Mouse (Mus musculus) CD4-positive, CD25-positive, alpha-beta regulatory T cell, adult 4 months (primary cell): ENCODE measurements around the gene Ifna6. TPM values are rescaled to one million over a fixed set of nuclear protein-coding genes. Genes with fewer than 3 reads are reported as not detected.

Experiments
- ATAC-seq: one replicate; pipeline ENCODE4 v1.8.0; 2017
- polyA plus RNA-seq, 2 experiments: library from polyadenylated mRNA; unstranded; fragments of 100-300 nt; shearing (Covaris generic); gene quantifications; one replicate each; pipeline ENCODE4 v1.2.1; 2017

Ifna6 gene
- polyA plus RNA-seq, 2 experiments from 2014 or later = not detected

GRCm38 (mm10) chr4:88849698-88850097 lies 22.5 kb downstream of the Ifna6 start, which contains the start of gene Ifna1:
Ifna1 (plus strand) TSS chr4:88850087.
- no peak for ATAC-seq

DNA sequence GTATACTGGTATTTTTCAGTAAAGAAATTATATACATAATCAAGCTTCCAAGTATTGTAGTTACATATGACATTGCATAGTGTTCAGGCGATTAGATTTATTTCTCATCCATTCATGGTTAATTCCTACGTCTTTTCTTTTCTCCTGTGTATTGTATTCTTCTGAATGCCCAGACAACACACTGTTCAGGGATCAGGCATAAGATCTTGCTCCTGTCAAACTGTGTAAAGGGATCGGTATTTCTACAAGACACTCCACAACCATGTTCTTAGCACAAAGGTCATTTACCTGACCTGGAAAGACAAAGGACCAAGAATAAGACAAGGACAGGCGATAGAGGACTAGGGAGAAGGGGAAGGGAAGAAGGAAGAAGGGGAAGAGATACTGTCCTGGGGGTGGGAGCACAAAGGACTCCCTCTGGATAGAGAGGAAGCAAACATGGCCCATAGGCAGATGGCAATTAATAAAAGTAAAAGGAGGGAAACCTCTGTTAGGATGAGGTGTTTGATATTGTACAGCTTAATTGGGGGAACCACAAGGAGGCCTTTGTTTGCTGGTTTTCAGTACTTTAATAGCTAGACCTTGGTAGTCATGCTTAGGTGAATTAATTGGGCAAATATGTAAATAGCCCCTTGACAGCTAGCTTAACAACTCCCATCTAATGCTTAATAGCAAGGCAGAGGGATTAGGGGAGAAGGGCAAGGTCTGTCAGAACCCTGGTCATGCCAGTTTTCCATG lies 24.0 kb downstream of the Ifna6 start:
- no peak for ATAC-seq

- ATAC-seq = no peak
Observed at GRCm38 (mm10) chr4:88859214-88859613, 32.0 kb downstream of the Ifna6 start.

DNA sequence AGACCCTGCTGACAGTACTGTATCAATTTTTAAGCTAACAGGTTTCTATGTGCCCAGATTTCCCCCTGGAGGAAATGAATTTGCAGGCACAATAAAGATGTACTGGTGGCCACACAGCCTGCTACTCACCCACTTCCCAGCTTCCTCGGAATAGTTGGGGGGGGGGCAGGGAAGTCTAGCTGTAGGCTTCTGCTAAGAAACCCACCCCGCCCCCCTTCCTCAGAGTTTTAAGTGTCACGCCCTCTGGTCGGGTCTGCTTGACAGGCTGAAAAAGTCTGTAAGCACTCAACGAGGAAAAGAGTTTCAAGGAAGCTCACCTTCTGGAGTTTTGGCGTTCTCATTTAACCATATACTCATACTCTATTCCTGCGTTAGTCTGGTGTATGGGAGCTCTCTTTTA lies 36.1 kb downstream of the Ifna6 start:
- no peak for ATAC-seq

DNA sequence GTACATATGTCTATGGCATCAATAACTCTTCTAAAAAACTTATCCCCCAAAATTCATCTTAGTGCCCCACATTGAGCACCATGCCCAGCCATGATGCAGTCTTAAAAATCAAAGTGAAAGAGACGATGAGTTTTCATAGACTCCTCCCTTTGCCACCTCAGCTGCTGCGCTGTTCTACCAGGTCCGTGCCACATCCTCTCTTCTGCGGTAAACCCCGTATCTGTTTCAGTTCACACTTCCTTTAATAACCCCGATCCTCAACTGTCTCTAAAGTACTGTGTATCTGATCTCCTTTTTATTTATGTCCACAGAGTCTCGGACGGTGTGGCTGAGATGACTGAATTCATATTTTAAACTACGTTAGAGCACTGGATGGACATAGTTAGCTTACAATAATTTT lies 37.4 kb downstream of the Ifna6 start:
- peak; percentile 85 for ATAC-seq

GRCm38 (mm10) chr4:88865011-88865569 lies 37.9 kb downstream of the Ifna6 start:
- ATAC-seq = peak; percentile 3

DNA sequence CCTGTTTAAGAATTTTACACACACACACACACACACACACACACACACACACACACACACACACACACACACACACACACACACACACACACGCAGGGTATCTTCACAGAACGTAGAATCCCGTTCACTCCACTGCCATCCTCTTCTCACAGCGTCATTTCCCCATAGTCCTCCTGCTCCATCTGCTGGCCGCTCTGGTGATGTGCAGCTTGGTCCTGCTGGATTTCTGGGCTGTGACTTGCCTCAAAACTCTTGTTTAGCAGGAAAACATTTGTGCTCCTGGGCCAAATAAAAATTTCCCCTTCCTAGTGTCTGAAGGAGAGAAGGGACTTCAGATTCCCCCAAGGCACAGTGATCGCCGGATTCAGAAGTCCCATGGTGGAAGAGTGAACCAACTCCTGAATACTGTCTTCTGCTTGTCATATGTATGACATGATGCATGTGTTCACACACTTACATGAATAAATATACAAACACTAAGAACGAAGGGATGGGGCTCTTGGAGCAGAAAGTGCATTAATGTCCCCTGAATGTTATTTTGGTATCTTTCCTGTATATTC lies 40.2 kb downstream of the Ifna6 start:
- peak; percentile 60 for ATAC-seq

DNA sequence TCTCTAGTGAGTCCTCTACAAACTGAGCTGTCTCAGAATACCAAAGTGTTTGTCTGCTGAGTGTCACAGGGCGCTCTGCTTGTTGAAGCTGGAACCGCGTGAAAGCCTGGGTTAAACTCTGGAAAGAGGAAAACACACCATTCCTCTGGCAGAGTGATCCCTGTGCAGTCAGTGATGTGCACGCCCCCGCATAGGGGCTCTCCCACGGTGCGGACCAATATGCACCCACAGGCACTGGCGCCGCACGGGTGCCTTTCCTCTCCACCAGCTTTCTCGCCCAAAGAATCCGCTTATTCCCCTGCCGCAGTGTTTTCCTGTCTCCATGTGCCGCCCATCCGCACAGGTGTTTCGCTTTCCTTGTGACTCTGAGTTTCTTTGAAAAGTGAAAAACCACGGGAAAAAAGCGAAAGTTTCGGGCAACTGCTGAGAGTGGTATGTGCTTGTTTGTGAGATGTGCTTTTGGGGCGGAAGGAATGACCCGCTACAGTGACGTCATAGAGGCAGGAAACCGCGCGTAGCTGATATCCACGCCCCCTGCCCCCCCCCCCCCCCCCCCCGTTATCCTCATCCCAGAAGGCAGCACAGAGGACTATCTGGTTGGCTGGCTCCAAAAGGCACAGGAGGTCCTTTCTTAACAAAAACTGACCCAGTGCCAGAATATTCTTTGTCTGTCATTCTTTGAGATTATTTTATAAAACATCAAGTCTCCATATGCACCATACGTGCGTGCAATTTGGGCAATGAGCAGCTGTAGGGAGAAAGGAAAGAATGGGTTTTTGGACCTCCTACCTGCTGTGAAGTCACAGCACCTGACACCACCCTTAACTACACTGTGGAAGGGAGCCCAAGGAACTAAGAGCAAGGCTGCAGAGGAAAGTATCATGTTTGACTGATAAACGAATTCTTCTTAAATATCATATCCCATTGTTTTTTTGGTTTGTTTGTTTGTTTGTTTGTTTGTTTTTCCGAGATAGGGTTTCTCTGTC lies 41.0 kb downstream of the Ifna6 start:
- ATAC-seq = peak; percentile 58

DNA sequence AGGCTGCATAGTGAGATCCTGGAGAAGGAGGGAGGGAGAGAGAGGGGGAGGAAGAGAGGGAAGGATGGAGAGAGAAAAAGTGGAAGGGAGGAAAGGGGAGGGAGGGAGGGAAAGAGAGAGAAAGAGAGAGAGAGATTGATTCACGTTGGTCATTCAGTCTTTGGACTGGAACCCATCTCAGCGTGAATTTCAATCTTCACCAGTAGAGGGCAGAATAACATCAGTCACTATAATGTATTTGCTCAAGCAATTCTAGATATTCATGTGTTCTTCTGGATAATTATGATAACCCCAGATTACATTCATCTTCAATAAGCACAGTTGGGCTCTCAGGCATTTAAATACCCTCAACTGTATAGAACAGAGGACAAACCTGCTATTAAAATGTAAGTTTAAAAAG lies 45.5 kb downstream of the Ifna6 start:
- no peak for ATAC-seq

- ATAC-seq = peak; percentile 31
Observed at GRCm38 (mm10) chr4:88875435-88876095, 48.3 kb downstream of the Ifna6 start.

DNA sequence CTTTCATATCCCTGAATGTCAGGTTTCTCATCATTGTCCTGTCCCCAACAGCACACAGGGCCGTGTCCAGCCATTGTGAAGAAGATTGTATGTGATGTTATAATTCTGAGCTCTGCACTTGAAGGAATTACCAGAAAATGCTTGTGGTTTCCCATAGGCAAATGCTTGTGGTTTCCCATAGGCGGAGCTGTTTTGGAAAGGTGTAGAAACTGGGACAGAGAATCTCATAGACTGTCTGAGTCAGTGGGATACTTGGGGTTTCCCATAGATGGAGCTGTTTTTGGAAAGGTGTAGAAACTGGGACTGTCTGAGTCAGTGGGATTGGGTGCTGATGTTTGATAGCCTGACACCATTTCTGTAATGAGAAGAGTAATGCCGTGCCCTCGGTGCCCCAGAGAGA lies 49.3 kb downstream of the Ifna6 start:
- no peak for ATAC-seq

Other genes with a start within 250 kb of the Ifna6 start
- gene Ifna9, start 235.0 kb upstream of the Ifna6 start, polyA plus RNA-seq = not detected
- gene Ifna12, start 224.0 kb upstream of the Ifna6 start, polyA plus RNA-seq = not detected
- gene C87499, start 193.0 kb upstream of the Ifna6 start, polyA plus RNA-seq = not detected
- gene Ifna13, start 183.0 kb upstream of the Ifna6 start, polyA plus RNA-seq = under 1 TPM in 1 of 2 experiments, not detected in 1; 0.40 TPM
- gene Ifna16, start 150.5 kb upstream of the Ifna6 start, polyA plus RNA-seq = not detected
- not detected for gene Ifna2, start 143.5 kb upstream of the Ifna6 start, polyA plus RNA-seq
- gene Ifnab, start 136.1 kb upstream of the Ifna6 start, polyA plus RNA-seq = not detected
- not detected for gene Gm26566, start 105.6 kb upstream of the Ifna6 start, polyA plus RNA-seq
- 10 to 100 TPM; 27.3 to 43.0 TPM for gene Klhl9, start 105.0 kb upstream of the Ifna6 start, polyA plus RNA-seq
- gene Gm13271, start 72.5 kb upstream of the Ifna6 start, polyA plus RNA-seq = not detected
- gene Gm13283, start 67.3 kb upstream of the Ifna6 start, polyA plus RNA-seq = under 1 TPM in 1 of 2 experiments, not detected in 1; 0.28 TPM
- gene Gm13290, start 53.6 kb upstream of the Ifna6 start, polyA plus RNA-seq = not detected
- not detected for gene Gm13289, start 50.5 kb upstream of the Ifna6 start, polyA plus RNA-seq
- gene Gm13272, start 47.6 kb upstream of the Ifna6 start, polyA plus RNA-seq = not detected
- under 1 TPM in 1 of 2 experiments, not detected in 1; 0.79 TPM for gene Ifnz, start 45.3 kb upstream of the Ifna6 start, polyA plus RNA-seq
- gene Gm13276, start 41.7 kb upstream of the Ifna6 start, polyA plus RNA-seq = not detected
- gene Gm13277, start 38.8 kb upstream of the Ifna6 start, polyA plus RNA-seq = not detected
- gene Gm13278, start 35.9 kb upstream of the Ifna6 start, polyA plus RNA-seq = not detected
- not detected for gene Gm13275, start 32.9 kb upstream of the Ifna6 start, polyA plus RNA-seq
- gene Gm13279, start 30.0 kb upstream of the Ifna6 start, polyA plus RNA-seq = not detected
- not detected for gene Gm13285, start 27.8 kb upstream of the Ifna6 start, polyA plus RNA-seq
- not detected for gene Gm13287, start 24.2 kb upstream of the Ifna6 start, polyA plus RNA-seq
- not detected for gene Gm13288, start 21.9 kb upstream of the Ifna6 start, polyA plus RNA-seq
- not detected for gene Ifna7, start 11.2 kb upstream of the Ifna6 start, polyA plus RNA-seq
- gene Ifna11, start 7.5 kb upstream of the Ifna6 start, polyA plus RNA-seq = not detected
- not detected for gene Ifna5, start 8.1 kb downstream of the Ifna6 start, polyA plus RNA-seq
- gene Ifna4, start 14.4 kb downstream of the Ifna6 start, polyA plus RNA-seq = not detected
- gene Ifna1, start 22.7 kb downstream of the Ifna6 start, polyA plus RNA-seq = not detected
- gene Ifne, start 52.8 kb downstream of the Ifna6 start, polyA plus RNA-seq = not detected